Mouse (Mus musculus) stomach, postnatal 0 days (tissue): ENCODE data around the gene Plce1. TPM values are rescaled to one million over a fixed set of nuclear protein-coding genes. Genes with fewer than 3 reads are reported as not detected.

Source experiments
- ATAC-seq: fragments of 200-750 bp; cut with Nextera tagmentation; 2 replicates; pipeline ENCODE4 v1.8.0; 2017; ENCODE audit not compliant: low FRiP score, low TSS enrichment
- DNase-seq: peaks from one replicate; pipeline ENCODE4 v3.0.0-alpha.2; 2016; ENCODE audit warnings: low spot score
- H3K27ac ChIP-seq: fragments of 300-500 bp; sonication (generic); replicated peaks from 2 replicates; pipeline ENCODE4 v1.5.1; 2014; ENCODE audit warnings: mild to moderate bottlenecking, control low read depth
- H3K27me3 ChIP-seq: fragments of 300-500 bp; sonication (generic); 2 replicates; pipeline ENCODE4 v1.6.1; 2014; ENCODE audit warnings: low read length; ENCODE audit not compliant: control insufficient read depth, insufficient read depth
- H3K36me3 ChIP-seq: fragments of 300-500 bp; sonication (generic); 2 replicates; pipeline ENCODE4 v1.6.1; 2014; ENCODE audit warnings: low read length, mixed read lengths; ENCODE audit not compliant: control insufficient read depth, insufficient read depth
- H3K4me1 ChIP-seq: fragments of 300-500 bp; sonication (generic); replicated peaks from 2 replicates; pipeline ENCODE4 v1.6.1; 2014; ENCODE audit warnings: antibody characterized with exemption; ENCODE audit not compliant: control insufficient read depth, insufficient read depth
- H3K4me2 ChIP-seq: fragments of 300-500 bp; sonication (generic); replicated peaks from 2 replicates; pipeline ENCODE4 v1.6.1; 2014; ENCODE audit warnings: low read depth, mild to moderate bottlenecking, control low read depth, moderate library complexity
- H3K4me3 ChIP-seq: fragments of 300-500 bp; sonication (generic); 2 replicates; pipeline ENCODE4 v1.5.1; 2014; ENCODE audit warnings: low read depth, low read length, control low read depth
- H3K9ac ChIP-seq: fragments of 300-500 bp; sonication (generic); 2 replicates; pipeline ENCODE4 v1.6.1; 2014; ENCODE audit warnings: mild to moderate bottlenecking, low read length, control low read depth, mixed read lengths
- H3K9me3 ChIP-seq: fragments of 300-500 bp; sonication (generic); 2 replicates; pipeline ENCODE4 v1.6.1; 2016; ENCODE audit warnings: low read length; ENCODE audit not compliant: control insufficient read depth
- CTCF ChIP-seq: IDR thresholded peaks from 2 replicates; pipeline ENCODE4 v1.5.1; 2016; ENCODE audit warnings: antibody characterized with exemption, low read depth, mild to moderate bottlenecking, moderate library complexity
- EP300 ChIP-seq: optimal IDR thresholded peaks from 2 replicates; pipeline ENCODE3; 2016; ENCODE audit warnings: antibody characterized with exemption
- WGBS: fragments of 180-500 bp; shearing (Covaris S2); extraction: QIAGEN DNeasy Blood & Tissue Kit; methylation state at CpG from one replicate; pipeline ENCODE4 v1.1.7; 2014; 5-methylcytosine and 5-hydroxymethylcytosine counted together
- polyA plus RNA-seq: library from polyadenylated mRNA; unstranded; fragments of >200 nt; fragmentation: Nextera tagmentation; extraction: Ambion mirVana; gene quantifications from 2 replicates; pipeline ENCODE4 v1.2.1, GENCODE M21; 2015

Plce1 gene
- polyA plus RNA-seq, 1 experiment from 2014 or later: 6.2 TPM

GRCm38 (mm10) chr19:38478286-38478685 is 2.6 kb upstream of the Plce1 start:
- Histone ChIP-seq H3K9ac (no peak overlapping the region), H3K9me3 (no peaks in the 10 kb centered on the region), H3K27me3 (no peaks in the 10 kb centered on the region), H3K36me3 (no peaks in the 10 kb centered on the region), H3K27ac (no peak overlapping the region), H3K4me3 (no peak overlapping the region), H3K4me2 (no peak overlapping the region), H3K4me1 (no peaks in the 10 kb centered on the region)
- DNase-seq (no peak), ATAC-seq (no peak)
- TF ChIP-seq CTCF: no peak
- no peak for TF ChIP-seq EP300
- 72% methylated on average over 5 of the region's 5 CpGs for WGBS

- H3K4me3 ChIP-seq: no peak overlapping the region
- H3K36me3 ChIP-seq: no peaks in the 10 kb centered on the region
- ATAC-seq: peak; percentile 64; the same call in 1 of the 2 replicates
- H3K27me3 ChIP-seq: no peaks in the 10 kb centered on the region
- H3K9me3 ChIP-seq: no peaks in the 10 kb centered on the region
- peak; percentile 65 for DNase-seq
- 0 out of 2 replicates have a peak overlapping the region, but pooled peaks have one; percentile 11 for H3K4me2 ChIP-seq
- TF ChIP-seq EP300 (no peak), CTCF (peak; percentile 66)
- no peak overlapping the region for H3K27ac ChIP-seq
- no peaks in the 10 kb centered on the region for H3K4me1 ChIP-seq
- 31% methylated on average over 7 of the region's 7 CpGs for WGBS
- H3K9ac ChIP-seq: no peak overlapping the region
These were observed 2.0 kb upstream of the Plce1 start for GRCm38 (mm10) chr19:38478948-38479347.

GRCm38 (mm10) chr19:38479473-38479872 is 1.4 kb upstream of the Plce1 start:
- no peaks in the 10 kb centered on the region for H3K36me3 ChIP-seq
- no peak overlapping the region for H3K9ac ChIP-seq
- ATAC-seq (no peak), DNase-seq (no peak)
- TF ChIP-seq EP300 (no peak), CTCF (no peak)
- no peaks in the 10 kb centered on the region for H3K27me3 ChIP-seq
- no peak overlapping the region for H3K27ac ChIP-seq
- no peaks in the 10 kb centered on the region for H3K4me1 ChIP-seq
- 73% methylated on average over 5 of the region's 5 CpGs for WGBS
- no peak overlapping the region for H3K4me2 ChIP-seq
- no peaks in the 10 kb centered on the region for H3K9me3 ChIP-seq
- H3K4me3 ChIP-seq: no peak overlapping the region

GRCm38 (mm10) chr19:38480156-38480720 is 671 bp upstream of the Plce1 start:
- ATAC-seq: no peak
- DNase-seq: no peak
- Histone ChIP-seq H3K4me1 (no peaks in the 10 kb centered on the region), H3K27ac (no peak overlapping the region), H3K9me3 (no peaks in the 10 kb centered on the region), H3K4me2 (peak overlapping the region; percentile 92), H3K27me3 (no peaks in the 10 kb centered on the region), H3K4me3 (peak overlapping the region; percentile 66), H3K36me3 (no peaks in the 10 kb centered on the region), H3K9ac (peak overlapping the region; percentile 67; the same call in 1 of the 2 replicates)
- no peak for TF ChIP-seq EP300
- TF ChIP-seq CTCF: no peak
- 27% methylated on average over 12 of the region's 12 CpGs for WGBS

DNA sequence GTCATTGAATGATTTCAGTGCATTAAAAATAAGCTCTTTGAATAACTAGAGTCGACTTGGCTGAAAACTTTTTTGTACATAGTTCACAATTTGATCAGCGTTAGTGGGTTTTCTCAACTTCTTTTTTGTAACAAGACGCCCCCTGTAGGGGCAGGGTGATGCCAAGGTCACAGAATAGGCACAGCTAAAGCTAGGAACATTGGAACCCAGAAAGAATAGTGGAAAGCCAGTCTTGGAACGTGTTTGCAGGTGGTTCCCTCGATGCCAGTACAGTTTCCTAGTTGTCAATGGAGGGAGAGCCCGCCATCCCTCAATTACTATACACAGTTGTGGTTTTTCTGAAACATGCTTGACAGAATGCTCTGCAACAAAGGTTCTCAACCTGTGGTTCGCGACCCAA is 997 bp downstream of the Plce1 start:
- Histone ChIP-seq H3K4me1 (no peaks in the 10 kb centered on the region; the same call in 1 of the 2 replicates), H3K4me2 (peak overlapping the region; percentile 92), H3K4me3 (peak overlapping the region; percentile 66), H3K27ac (no peak overlapping the region), H3K9me3 (no peaks in the 10 kb centered on the region), H3K27me3 (no peaks in the 10 kb centered on the region), H3K9ac (no peak overlapping the region), H3K36me3 (no peaks in the 10 kb centered on the region)
- 23% methylated on average over 8 of the region's 8 CpGs for WGBS
- no peak for ATAC-seq
- DNase-seq: no peak
- TF ChIP-seq CTCF: 0 out of 2 replicates have a peak, but pooled peaks have one; percentile 7
- TF ChIP-seq EP300: no peak

DNA sequence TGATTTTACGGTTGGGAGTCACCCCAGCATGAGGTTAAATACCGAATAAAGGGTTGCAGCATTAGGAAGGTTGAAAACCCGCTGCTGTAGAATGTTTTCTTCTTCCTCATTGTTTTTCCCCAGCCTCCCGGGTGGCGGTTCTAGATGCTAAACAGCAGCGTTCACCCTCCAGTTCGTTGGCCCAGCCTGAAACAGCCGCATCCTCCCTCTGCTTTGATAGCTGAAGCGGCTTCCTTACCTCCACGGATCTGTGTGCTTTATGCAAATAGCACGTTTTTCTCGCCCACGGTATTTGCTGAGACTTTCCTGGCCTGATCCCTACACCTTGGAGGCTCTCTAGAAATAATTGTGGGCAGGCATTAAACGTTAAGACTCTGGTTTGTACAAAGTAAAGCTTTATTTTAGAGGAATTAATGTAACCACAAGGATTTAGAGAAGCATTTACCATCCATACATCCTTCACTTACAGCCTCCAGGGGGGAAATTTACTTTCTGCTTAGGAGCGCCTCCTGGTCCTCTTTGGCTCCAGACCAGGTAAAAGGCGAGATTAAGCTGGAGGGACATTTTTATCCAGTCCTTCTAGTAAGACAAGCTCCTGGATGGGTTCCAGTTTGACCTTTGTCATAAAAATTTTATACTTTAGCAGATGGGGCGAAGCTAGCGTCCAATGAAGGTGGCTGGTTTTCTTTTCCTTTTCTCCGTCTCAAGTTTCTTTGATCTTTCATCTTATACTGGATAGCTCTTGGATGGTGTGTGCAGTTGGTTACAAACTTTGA is 1.7 kb downstream of the Plce1 start:
- DNase-seq (no peak), ATAC-seq (no peak)
- H3K4me1 ChIP-seq: no peaks in the 10 kb centered on the region; the same call in 1 of the 2 replicates
- H3K4me2 ChIP-seq: peak overlapping the region; percentile 92
- TF ChIP-seq CTCF (no peak), EP300 (no peak)
- no peaks in the 10 kb centered on the region for H3K27me3 ChIP-seq
- no peaks in the 10 kb centered on the region for H3K9me3 ChIP-seq
- no peak overlapping the region for H3K27ac ChIP-seq
- WGBS: 28% methylated on average over 19 of the region's 19 CpGs
- H3K36me3 ChIP-seq: no peaks in the 10 kb centered on the region
- H3K9ac ChIP-seq: no peak overlapping the region
- no peak overlapping the region; the same call in 1 of the 2 replicates for H3K4me3 ChIP-seq
